Mouse (Mus musculus): ENCODE measurements around the gene Gckr. TPM values are rescaled to one million over a fixed set of nuclear protein-coding genes. Genes with fewer than 3 reads are reported as not detected.

Gckr gene
- polyA plus RNA-seq, 1 experiment from 2014 or later = 39.4 TPM

- ATAC-seq (ENCODE audit: low read depth) = no peak
- peaks cover 3% of the 10 kb centered on the region for H3K4me1 ChIP-seq (ENCODE audit: control insufficient read depth, low read depth, low read length)
- no peak overlapping the region for H3K4me3 ChIP-seq (ENCODE audit: low read depth, low read length)
- no peak overlapping the region for H3K27ac ChIP-seq (ENCODE audit: low read length)
- no peak overlapping the region for H3K9ac ChIP-seq (ENCODE audit: low read depth, low read length)
- H3K9me3 ChIP-seq (replicated peaks; ENCODE audit: control insufficient read depth, low read length) = no peaks in the 10 kb centered on the region
- peaks cover 10% of the 10 kb centered on the region for H3K36me3 ChIP-seq (ENCODE audit: control insufficient read depth, insufficient read depth)
- no peak overlapping the region for H3K4me2 ChIP-seq (ENCODE audit: low read depth, low read length)
- WGBS (ENCODE audit: insufficient replicate concordance) = 79% methylated on average over 2 of the region's 2 CpGs
- H3K27me3 ChIP-seq (ENCODE audit: control insufficient read depth, insufficient read depth, low read depth, low read length) = no peaks in the 10 kb centered on the region
These were observed 41.9 kb upstream of the Gckr start for GRCm38 (mm10) chr5:31255381-31255780.

DNA sequence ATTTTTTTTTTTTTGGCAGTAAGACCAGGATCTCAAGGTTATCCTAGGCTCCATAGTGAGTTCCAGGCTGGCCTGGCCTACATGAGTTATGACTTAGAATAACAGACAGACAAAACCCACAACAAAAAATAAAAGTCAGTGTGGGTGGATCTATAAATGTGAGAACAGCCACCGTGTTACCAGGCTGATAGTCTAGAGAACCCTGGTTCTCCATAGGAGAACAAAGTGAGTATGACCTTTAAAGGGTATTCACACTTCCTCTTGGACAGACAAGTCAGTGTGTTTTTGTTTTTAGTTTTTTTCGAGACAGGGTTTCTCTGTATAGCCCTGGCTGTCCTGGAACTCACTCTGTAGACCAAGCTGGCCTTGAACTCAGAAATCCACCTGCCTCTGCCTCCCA lies 41.3 kb upstream of the Gckr start:
- no peak overlapping the region for H3K4me3 ChIP-seq (ENCODE audit: low read depth, low read length)
- 54% methylated on average over 2 of the region's 2 CpGs for WGBS (ENCODE audit: insufficient replicate concordance)
- H3K36me3 ChIP-seq (ENCODE audit: control insufficient read depth, insufficient read depth) = peaks cover 4% of the 10 kb centered on the region; the same call in 1 of the 2 replicates
- no peak for ATAC-seq (ENCODE audit: low read depth)
- no peaks in the 10 kb centered on the region for H3K27me3 ChIP-seq (ENCODE audit: control insufficient read depth, insufficient read depth, low read depth, low read length)
- no peak overlapping the region for H3K4me2 ChIP-seq (ENCODE audit: low read depth, low read length)
- no peak overlapping the region for H3K27ac ChIP-seq (ENCODE audit: low read length)
- H3K9ac ChIP-seq (ENCODE audit: low read depth, low read length) = no peak overlapping the region
- H3K9me3 ChIP-seq (replicated peaks; ENCODE audit: control insufficient read depth, low read length) = no peaks in the 10 kb centered on the region
- peaks cover 3% of the 10 kb centered on the region for H3K4me1 ChIP-seq (ENCODE audit: control insufficient read depth, low read depth, low read length)

- H3K27ac ChIP-seq (ENCODE audit: low read length) = no peak overlapping the region
- no peak for ATAC-seq (ENCODE audit: low read depth)
- H3K9me3 ChIP-seq (replicated peaks; ENCODE audit: control insufficient read depth, low read length) = no peaks in the 10 kb centered on the region
- no peaks in the 10 kb centered on the region; the same call in 1 of the 2 replicates for H3K4me1 ChIP-seq (ENCODE audit: control insufficient read depth, low read depth, low read length)
- H3K36me3 ChIP-seq (ENCODE audit: control insufficient read depth, insufficient read depth) = no peaks in the 10 kb centered on the region
- no peak overlapping the region for H3K9ac ChIP-seq (ENCODE audit: low read depth, low read length)
- no peak overlapping the region for H3K4me2 ChIP-seq (ENCODE audit: low read depth, low read length)
- 79% methylated on average over 11 of the region's 11 CpGs for WGBS (ENCODE audit: insufficient replicate concordance)
- no peak overlapping the region for H3K4me3 ChIP-seq (ENCODE audit: low read depth, low read length)
- H3K27me3 ChIP-seq (ENCODE audit: control insufficient read depth, insufficient read depth, low read depth, low read length) = no peaks in the 10 kb centered on the region
These were observed 39.6 kb upstream of the Gckr start for GRCm38 (mm10) chr5:31257616-31258015.

- whole genome bisulfite sequencing (ENCODE audit: insufficient replicate concordance) = 79% methylated on average over 7 of the region's 7 CpGs
- no peaks in the 10 kb centered on the region for H3K27me3 ChIP-seq (ENCODE audit: control insufficient read depth, insufficient read depth, low read depth, low read length)
- H3K27ac ChIP-seq (ENCODE audit: low read length) = no peak overlapping the region
- no peak overlapping the region for H3K4me3 ChIP-seq (ENCODE audit: low read depth, low read length)
- no peaks in the 10 kb centered on the region for H3K9me3 ChIP-seq (replicated peaks; ENCODE audit: control insufficient read depth, low read length)
- no peaks in the 10 kb centered on the region for H3K36me3 ChIP-seq (ENCODE audit: control insufficient read depth, insufficient read depth)
- no peak overlapping the region for H3K9ac ChIP-seq (ENCODE audit: low read depth, low read length)
- H3K4me2 ChIP-seq (ENCODE audit: low read depth, low read length) = no peak overlapping the region
- no peak for ATAC-seq (ENCODE audit: low read depth)
- no peaks in the 10 kb centered on the region for H3K4me1 ChIP-seq (ENCODE audit: control insufficient read depth, low read depth, low read length)
These were observed 31.1 kb upstream of the Gckr start for GRCm38 (mm10) chr5:31266101-31266500.

DNA sequence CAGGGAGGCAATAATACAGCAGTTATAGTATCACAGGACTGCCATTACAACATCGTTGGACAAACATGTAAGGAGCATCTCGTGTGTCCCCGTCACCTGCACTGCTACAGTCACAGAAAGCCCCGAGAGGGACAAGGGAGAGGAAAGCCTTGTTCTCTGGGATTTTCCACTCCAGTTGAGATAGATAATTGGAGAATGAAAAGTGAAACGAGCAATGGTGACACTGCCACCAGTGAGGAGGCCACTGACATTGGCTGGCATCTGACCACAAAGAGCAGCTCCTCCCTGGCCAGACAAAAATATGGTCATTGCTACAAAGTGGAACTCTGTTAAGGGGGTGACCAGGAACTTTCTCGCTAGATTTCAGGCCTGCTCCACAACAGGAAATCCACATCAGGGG lies 29.6 kb upstream of the Gckr start:
- no peaks in the 10 kb centered on the region for H3K27me3 ChIP-seq (ENCODE audit: control insufficient read depth, insufficient read depth, low read depth, low read length)
- no peak overlapping the region for H3K27ac ChIP-seq (ENCODE audit: low read length)
- WGBS (ENCODE audit: insufficient replicate concordance) = 53% methylated on average over 6 of the region's 6 CpGs
- no peak overlapping the region for H3K4me3 ChIP-seq (ENCODE audit: low read depth, low read length)
- no peak overlapping the region for H3K4me2 ChIP-seq (ENCODE audit: low read depth, low read length)
- H3K4me1 ChIP-seq (ENCODE audit: control insufficient read depth, low read depth, low read length) = no peaks in the 10 kb centered on the region
- ATAC-seq (ENCODE audit: low read depth) = no peak
- no peaks in the 10 kb centered on the region for H3K9me3 ChIP-seq (replicated peaks; ENCODE audit: control insufficient read depth, low read length)
- H3K36me3 ChIP-seq (ENCODE audit: control insufficient read depth, insufficient read depth) = no peaks in the 10 kb centered on the region
- no peak overlapping the region for H3K9ac ChIP-seq (ENCODE audit: low read depth, low read length)

- Histone ChIP-seq H3K9me3 (replicated peaks; ENCODE audit: control insufficient read depth, low read length) (no peaks in the 10 kb centered on the region), H3K4me1 (ENCODE audit: control insufficient read depth, low read depth, low read length) (no peaks in the 10 kb centered on the region)
- WGBS (ENCODE audit: insufficient replicate concordance) = 61% methylated on average over 6 of the region's 6 CpGs
These were observed 24.2 kb upstream of the Gckr start for GRCm38 (mm10) chr5:31273018-31273417.

GRCm38 (mm10) chr5:31279245-31279988 lies 17.8 kb upstream of the Gckr start:
- ATAC-seq (ENCODE audit: low read depth) = no peak
- WGBS (ENCODE audit: insufficient replicate concordance) = 58% methylated on average over 20 of the region's 20 CpGs
- no peaks in the 10 kb centered on the region for H3K36me3 ChIP-seq (ENCODE audit: control insufficient read depth, insufficient read depth)

More at GRCm38 (mm10) chr5:31273018-31273417, 24.2 kb upstream of the Gckr start:
- H3K27me3 ChIP-seq (ENCODE audit: control insufficient read depth, insufficient read depth, low read depth, low read length) = no peaks in the 10 kb centered on the region
- no peak for ATAC-seq (ENCODE audit: low read depth)
- no peak overlapping the region for H3K4me2 ChIP-seq (ENCODE audit: low read depth, low read length)
- H3K9ac ChIP-seq (ENCODE audit: low read depth, low read length) = no peak overlapping the region
- H3K36me3 ChIP-seq (ENCODE audit: control insufficient read depth, insufficient read depth) = no peaks in the 10 kb centered on the region
- no peak overlapping the region for H3K4me3 ChIP-seq (ENCODE audit: low read depth, low read length)
- H3K27ac ChIP-seq (ENCODE audit: low read length) = no peak overlapping the region

GRCm38 (mm10) chr5:31288225-31288624 lies 9.0 kb upstream of the Gckr start:
- peaks cover 11% of the 10 kb centered on the region for H3K4me1 ChIP-seq (ENCODE audit: control insufficient read depth, low read depth, low read length)
- WGBS (ENCODE audit: insufficient replicate concordance) = 27% methylated on average over 4 of the region's 4 CpGs
- no peak overlapping the region for H3K4me2 ChIP-seq (ENCODE audit: low read depth, low read length)
- H3K9me3 ChIP-seq (replicated peaks; ENCODE audit: control insufficient read depth, low read length) = no peaks in the 10 kb centered on the region
- H3K27ac ChIP-seq (ENCODE audit: low read length) = no peak overlapping the region
- no peak overlapping the region for H3K9ac ChIP-seq (ENCODE audit: low read depth, low read length)
- H3K4me3 ChIP-seq (ENCODE audit: low read depth, low read length) = no peak overlapping the region
- H3K27me3 ChIP-seq (ENCODE audit: control insufficient read depth, insufficient read depth, low read depth, low read length) = no peaks in the 10 kb centered on the region
- no peak for ATAC-seq (ENCODE audit: low read depth)
- H3K36me3 ChIP-seq (ENCODE audit: control insufficient read depth, insufficient read depth) = no peaks in the 10 kb centered on the region

More at GRCm38 (mm10) chr5:31279245-31279988, 17.8 kb upstream of the Gckr start:
- H3K9ac ChIP-seq (ENCODE audit: low read depth, low read length) = no peak overlapping the region
- H3K4me2 ChIP-seq (ENCODE audit: low read depth, low read length) = no peak overlapping the region
- H3K4me1 ChIP-seq (ENCODE audit: control insufficient read depth, low read depth, low read length) = no peaks in the 10 kb centered on the region
- no peaks in the 10 kb centered on the region for H3K27me3 ChIP-seq (ENCODE audit: control insufficient read depth, insufficient read depth, low read depth, low read length)
- no peak overlapping the region for H3K4me3 ChIP-seq (ENCODE audit: low read depth, low read length)
- no peaks in the 10 kb centered on the region for H3K9me3 ChIP-seq (replicated peaks; ENCODE audit: control insufficient read depth, low read length)
- no peak overlapping the region for H3K27ac ChIP-seq (ENCODE audit: low read length)

GRCm38 (mm10) chr5:31288655-31289054 lies 8.6 kb upstream of the Gckr start:
- Histone ChIP-seq H3K36me3 (ENCODE audit: control insufficient read depth, insufficient read depth) (no peaks in the 10 kb centered on the region), H3K27ac (ENCODE audit: low read length) (no peak overlapping the region), H3K4me1 (ENCODE audit: control insufficient read depth, low read depth, low read length) (peaks cover 11% of the 10 kb centered on the region), H3K4me2 (ENCODE audit: low read depth, low read length) (no peak overlapping the region), H3K4me3 (ENCODE audit: low read depth, low read length) (no peak overlapping the region), H3K9ac (ENCODE audit: low read depth, low read length) (no peak overlapping the region), H3K27me3 (ENCODE audit: control insufficient read depth, insufficient read depth, low read depth, low read length) (no peaks in the 10 kb centered on the region; the same call in 1 of the 2 replicates), H3K9me3 (replicated peaks; ENCODE audit: control insufficient read depth, low read length) (no peaks in the 10 kb centered on the region)
- WGBS (ENCODE audit: insufficient replicate concordance) = 62% methylated on average over 3 of the region's 3 CpGs
- ATAC-seq (ENCODE audit: low read depth) = no peak
